Mouse (Mus musculus) heart, embryonic 10.5 days (tissue): Measurements from ENCODE around the gene Usp11. TPM values are rescaled to one million over a fixed set of nuclear protein-coding genes. Genes with fewer than 3 reads are reported as not detected.
"Not testable (repeated sequence)": the region's sequence is repeated elsewhere in the genome, so short reads cannot be mapped to it uniquely, and the experiment has no call there.

ENCODE experiments used
- DNase-seq: peaks from one replicate; pipeline ENCODE4 v3.0.0-alpha.2; 2017; ENCODE audit warnings: low spot score
- H3K27ac ChIP-seq: fragments of 300-500 bp; sonication (generic); 2 replicates; pipeline ENCODE4 v1.5.1; 2016; ENCODE audit warnings: mild to moderate bottlenecking
- H3K27me3 ChIP-seq: fragments of 300-500 bp; sonication (generic); 2 replicates; pipeline ENCODE4 v1.6.1; 2016; ENCODE audit warnings: mild to moderate bottlenecking; ENCODE audit not compliant: poor library complexity, insufficient read depth, severe bottlenecking
- H3K36me3 ChIP-seq: fragments of 300-500 bp; sonication (generic); 2 replicates; pipeline ENCODE4 v1.6.1; 2016; ENCODE audit warnings: mild to moderate bottlenecking, moderate library complexity
- H3K4me1 ChIP-seq: fragments of 300-500 bp; sonication (generic); 2 replicates; pipeline ENCODE4 v1.6.1; 2016; ENCODE audit warnings: mild to moderate bottlenecking
- H3K4me3 ChIP-seq: fragments of 300-500 bp; sonication (generic); 2 replicates; pipeline ENCODE4 v1.5.1; 2016; ENCODE audit warnings: mild to moderate bottlenecking, moderate library complexity
- H3K9me3 ChIP-seq: fragments of 300-500 bp; sonication (generic); 2 replicates; pipeline ENCODE4 v1.6.1; 2016; ENCODE audit warnings: mild to moderate bottlenecking, moderate library complexity
- WGBS: fragments of 180-500 bp; shearing (Covaris S2); methylation state at CpG from one replicate; pipeline ENCODE4 v1.1.7; 2016; 5-methylcytosine and 5-hydroxymethylcytosine counted together
- polyA plus RNA-seq: library from polyadenylated mRNA; unstranded; fragments of >200 nt; fragmentation: Nextera tagmentation; extraction: Ambion mirVana; gene quantifications from 2 replicates; pipeline ENCODE4 v1.2.1, GENCODE M21; 2016

Usp11 gene
- polyA plus RNA-seq, 1 experiment from 2014 or later = 56.8 TPM

DNA sequence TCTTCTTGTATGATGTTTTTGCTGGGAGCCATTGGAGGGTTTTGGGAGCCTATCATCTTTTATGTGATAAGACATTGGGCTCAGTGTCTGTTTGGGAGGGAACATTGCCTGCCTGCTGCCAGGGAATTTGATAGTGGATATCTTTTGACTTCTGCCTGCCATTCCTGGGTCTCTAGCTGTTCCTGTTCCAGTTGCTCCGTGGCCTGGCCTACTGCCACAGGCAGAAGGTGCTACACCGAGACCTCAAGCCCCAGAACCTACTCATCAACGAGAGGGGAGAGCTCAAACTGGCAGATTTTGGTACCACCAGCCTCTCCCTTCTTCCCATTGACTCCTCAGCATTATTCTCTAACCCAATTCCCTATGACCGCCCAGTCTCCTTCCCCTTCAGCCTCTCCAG lies 7.9 kb upstream of the Usp11 start:
- no peaks in the 10 kb centered on the region for H3K27me3 ChIP-seq
- DNase-seq = no peak
- H3K27ac ChIP-seq = no peak overlapping the region
- H3K36me3 ChIP-seq = peaks cover 69% of the 10 kb centered on the region
- H3K4me1 ChIP-seq = no peaks in the 10 kb centered on the region
- no peak overlapping the region for H3K4me3 ChIP-seq
- H3K9me3 ChIP-seq = no peaks in the 10 kb centered on the region
- WGBS = 81% methylated on average over 4 of the region's 4 CpGs

DNA sequence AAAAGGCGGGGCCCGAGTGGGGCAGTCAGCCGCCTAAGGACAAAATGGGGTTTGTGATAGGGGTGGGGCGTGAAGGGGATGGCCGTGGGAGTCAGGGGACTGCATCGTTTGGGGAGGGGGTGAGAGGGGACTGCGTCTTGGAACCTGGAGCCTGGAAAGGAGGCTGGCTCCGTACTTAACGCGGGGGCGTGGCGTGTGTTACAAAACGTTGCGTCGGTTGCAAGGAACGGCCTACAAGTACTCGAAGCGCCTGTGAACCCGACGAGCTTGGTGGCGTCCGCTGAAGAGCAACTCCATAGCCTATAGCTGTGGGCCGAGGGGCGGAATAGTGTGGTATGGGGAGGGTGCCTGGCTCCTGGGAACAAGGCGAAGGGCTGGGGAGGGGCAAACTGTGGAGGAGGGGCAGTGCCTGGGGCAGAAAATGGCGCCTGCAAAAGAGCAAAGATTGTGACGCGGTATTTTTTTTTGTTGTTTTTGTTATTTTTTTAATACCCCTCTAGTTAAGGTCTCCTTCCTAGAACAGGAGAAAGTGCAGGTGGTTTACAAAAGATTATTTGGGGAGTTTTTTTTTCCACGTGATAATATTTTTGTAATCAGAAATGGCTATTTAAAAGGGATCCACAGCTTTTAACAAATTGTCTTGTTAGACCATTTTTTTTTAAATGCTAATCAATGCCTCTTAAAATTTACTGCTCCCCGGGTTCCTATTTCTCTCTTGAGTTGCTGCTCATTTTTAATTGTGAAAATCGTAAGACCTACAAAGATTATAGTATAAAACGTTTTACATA lies 783 bp downstream of the Usp11 start:
- H3K27ac ChIP-seq = peak overlapping the region; percentile 89
- peak; percentile 95 for DNase-seq
- no peaks in the 10 kb centered on the region for H3K4me1 ChIP-seq
- peak overlapping the region; percentile 65 for H3K4me3 ChIP-seq
- H3K9me3 ChIP-seq = no peaks in the 10 kb centered on the region
- 20% methylated on average over 31 of the region's 32 CpGs for WGBS
- peaks cover 4% of the 10 kb centered on the region for H3K36me3 ChIP-seq
- H3K27me3 ChIP-seq = no peaks in the 10 kb centered on the region

GRCm38 (mm10) chrX:20705083-20705402 lies 1.3 kb downstream of the Usp11 start:
- DNase-seq = no peak
- H3K4me3 ChIP-seq = peak overlapping the region; percentile 65
- no peaks in the 10 kb centered on the region for H3K36me3 ChIP-seq
- H3K27ac ChIP-seq = peak overlapping the region; percentile 89
- H3K27me3 ChIP-seq = no peaks in the 10 kb centered on the region
- H3K9me3 ChIP-seq = no peaks in the 10 kb centered on the region
- no peaks in the 10 kb centered on the region for H3K4me1 ChIP-seq
- 32% methylated on average over 3 of the region's 3 CpGs for WGBS

DNA sequence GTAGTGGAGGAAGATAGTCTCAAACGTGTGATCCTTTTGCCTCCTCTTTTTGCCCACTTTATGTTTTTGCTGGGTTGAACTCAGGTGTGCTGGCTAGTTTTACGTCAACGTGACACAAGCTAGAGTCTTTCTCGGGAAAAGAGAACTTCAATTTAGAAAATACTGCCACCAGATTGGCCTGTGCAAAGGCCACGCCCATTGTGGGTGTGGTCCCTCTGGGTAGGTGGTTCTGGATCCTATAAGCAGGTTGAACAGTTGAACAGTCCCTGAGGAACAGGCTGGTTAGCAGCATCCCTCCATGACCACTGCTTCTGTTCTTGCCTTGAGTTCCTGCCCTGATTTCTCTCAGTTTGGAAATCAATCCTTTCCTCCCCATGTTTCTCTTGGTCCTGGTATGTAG lies 25.0 kb downstream of the Usp11 start:
- Histone ChIP-seq H3K4me3 (no peak overlapping the region), H3K36me3 (no peaks in the 10 kb centered on the region), H3K9me3 (no peaks in the 10 kb centered on the region), H3K27ac (no peak overlapping the region), H3K4me1 (no peaks in the 10 kb centered on the region), H3K27me3 (no peaks in the 10 kb centered on the region)
- WGBS = 71% methylated on average over 5 of the region's 5 CpGs
- no peak for DNase-seq

DNA sequence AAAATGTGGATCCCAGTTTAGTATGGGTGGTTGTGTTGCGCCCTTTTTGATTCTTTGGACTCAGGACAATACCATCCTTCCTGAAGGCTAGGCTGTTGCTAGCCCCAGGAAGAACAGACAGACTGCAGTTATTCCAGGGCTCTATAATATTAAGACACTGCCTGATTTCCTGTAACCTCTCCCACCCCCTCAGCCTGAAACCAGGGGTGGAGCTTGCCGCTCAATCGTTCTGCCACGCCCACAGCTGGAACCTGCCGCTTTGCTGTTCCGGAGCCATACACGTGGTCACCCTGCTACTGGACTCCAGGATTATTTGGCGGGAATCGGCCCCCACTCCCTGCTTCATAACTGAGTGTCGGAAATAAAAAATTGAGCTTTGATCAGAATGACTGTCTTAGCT lies 26.3 kb downstream of the Usp11 start:
- H3K9me3 ChIP-seq, H3K27me3 ChIP-seq, H3K4me1 ChIP-seq, DNase-seq, H3K36me3 ChIP-seq, H3K4me3 ChIP-seq, H3K27ac ChIP-seq: not testable (repeated sequence)
- 40% methylated on average over 10 of the region's 10 CpGs for WGBS

DNA sequence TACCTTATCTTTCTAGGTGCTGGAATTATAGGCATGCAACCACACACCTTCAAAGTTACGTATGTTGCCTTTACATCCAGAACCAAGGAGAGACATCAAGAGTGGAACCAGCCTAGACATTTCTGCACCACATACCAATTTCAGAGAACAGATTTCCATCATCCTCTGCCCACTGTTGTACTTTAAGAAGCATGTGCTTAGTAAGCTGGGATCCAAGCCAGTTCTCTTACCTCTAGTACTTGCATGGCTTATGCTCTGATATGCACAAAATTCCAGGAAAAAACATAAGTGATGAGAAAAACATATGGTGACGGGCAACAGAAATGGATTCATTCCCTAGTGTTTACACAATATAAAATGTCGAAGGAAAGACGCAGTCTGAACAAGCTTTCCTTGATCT lies 32.8 kb downstream of the Usp11 start:
- no peak for DNase-seq
- H3K4me3 ChIP-seq = no peak overlapping the region
- H3K27ac ChIP-seq = no peak overlapping the region
- H3K9me3 ChIP-seq = no peaks in the 10 kb centered on the region
- no peaks in the 10 kb centered on the region for H3K36me3 ChIP-seq
- 88% methylated on average over 4 of the region's 4 CpGs for WGBS
- no peaks in the 10 kb centered on the region for H3K27me3 ChIP-seq
- no peaks in the 10 kb centered on the region for H3K4me1 ChIP-seq

GRCm38 (mm10) chrX:20748829-20749228 lies 45.1 kb downstream of the Usp11 start:
- 74% methylated on average over 2 of the region's 2 CpGs for WGBS
- Histone ChIP-seq H3K27me3 (no peaks in the 10 kb centered on the region), H3K9me3 (no peaks in the 10 kb centered on the region), H3K27ac (no peak overlapping the region), H3K4me1 (no peaks in the 10 kb centered on the region), H3K4me3 (no peak overlapping the region), H3K36me3 (no peaks in the 10 kb centered on the region)
- DNase-seq = no peak

DNA sequence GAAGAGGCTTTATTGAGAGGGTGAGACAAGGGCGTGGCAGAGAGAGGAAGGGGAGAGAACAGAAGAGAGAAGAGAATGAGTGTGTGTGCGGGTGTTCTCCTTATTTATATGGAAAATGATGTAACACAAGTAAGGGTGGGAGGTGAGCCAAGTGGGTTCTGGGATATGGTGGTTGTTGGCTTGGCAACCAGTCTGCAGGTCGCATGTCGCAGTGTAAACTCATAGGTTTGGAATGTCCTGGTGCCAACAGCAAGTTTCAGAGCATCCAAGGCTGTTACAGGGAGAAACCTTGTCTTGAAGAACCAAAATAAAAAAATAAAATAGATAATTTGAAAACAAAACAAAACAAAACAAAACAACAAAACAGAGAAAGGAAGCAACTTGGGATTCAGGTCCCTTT lies 57.5 kb downstream of the Usp11 start:
- no peaks in the 10 kb centered on the region for H3K4me1 ChIP-seq
- WGBS = 83% methylated on average over 4 of the region's 4 CpGs

More for the DNA sequence above, 57.5 kb downstream of the Usp11 start:
- Histone ChIP-seq H3K27ac (no peak overlapping the region), H3K36me3 (no peaks in the 10 kb centered on the region), H3K9me3 (no peaks in the 10 kb centered on the region), H3K4me3 (no peak overlapping the region), H3K27me3 (no peaks in the 10 kb centered on the region)
- no peak for DNase-seq

Other genes with a start within 250 kb of the Usp11 start
- 0.78 and 2.6 TPM in 2 replicates for gene Rgn, start 154.1 kb upstream of the Usp11 start, polyA plus RNA-seq
- gene Rbm10, start 86.4 kb upstream of the Usp11 start, polyA plus RNA-seq = 57.6 and 68.5 TPM in 2 replicates
- gene Ndufb11, start 86.3 kb upstream of the Usp11 start, polyA plus RNA-seq = 238 and 280 TPM in 2 replicates
- 202 and 218 TPM in 2 replicates for gene Uba1, start 45.6 kb upstream of the Usp11 start, polyA plus RNA-seq
- 121 and 130 TPM in 2 replicates for gene Cdk16, start 16.0 kb upstream of the Usp11 start, polyA plus RNA-seq
- 117 and 128 TPM in 2 replicates for gene Araf, start 93.9 kb downstream of the Usp11 start, polyA plus RNA-seq
- 24.2 and 29.2 TPM in 2 replicates for gene Timp1, start 166.3 kb downstream of the Usp11 start, polyA plus RNA-seq
- gene Syn1, start 217.1 kb downstream of the Usp11 start, polyA plus RNA-seq = 0.07 and 0.39 TPM in 2 replicates
- gene Cfp, start 227.6 kb downstream of the Usp11 start, polyA plus RNA-seq = 2.0 and 3.0 TPM in 2 replicates
- gene Elk1, start 246.7 kb downstream of the Usp11 start, polyA plus RNA-seq = 12.7 and 13.3 TPM in 2 replicates